Mouse (Mus musculus) megakaryocyte, embryonic 14.5 days (primary cell): Measurements from ENCODE around the gene Tmem234.

ENCODE experiments used
- FLI1 ChIP-seq: IDR thresholded peaks from 2 replicates; pipeline ENCODE4 v1.6.1; 2012; ENCODE audit warnings: low read length, inconsistent platforms, mixed read lengths
- GATA1 ChIP-seq: IDR thresholded peaks from 3 replicates; pipeline ENCODE4 v1.6.1; 2012; ENCODE audit warnings: mixed read lengths, low read length, inconsistent platforms, borderline replicate concordance

DNA sequence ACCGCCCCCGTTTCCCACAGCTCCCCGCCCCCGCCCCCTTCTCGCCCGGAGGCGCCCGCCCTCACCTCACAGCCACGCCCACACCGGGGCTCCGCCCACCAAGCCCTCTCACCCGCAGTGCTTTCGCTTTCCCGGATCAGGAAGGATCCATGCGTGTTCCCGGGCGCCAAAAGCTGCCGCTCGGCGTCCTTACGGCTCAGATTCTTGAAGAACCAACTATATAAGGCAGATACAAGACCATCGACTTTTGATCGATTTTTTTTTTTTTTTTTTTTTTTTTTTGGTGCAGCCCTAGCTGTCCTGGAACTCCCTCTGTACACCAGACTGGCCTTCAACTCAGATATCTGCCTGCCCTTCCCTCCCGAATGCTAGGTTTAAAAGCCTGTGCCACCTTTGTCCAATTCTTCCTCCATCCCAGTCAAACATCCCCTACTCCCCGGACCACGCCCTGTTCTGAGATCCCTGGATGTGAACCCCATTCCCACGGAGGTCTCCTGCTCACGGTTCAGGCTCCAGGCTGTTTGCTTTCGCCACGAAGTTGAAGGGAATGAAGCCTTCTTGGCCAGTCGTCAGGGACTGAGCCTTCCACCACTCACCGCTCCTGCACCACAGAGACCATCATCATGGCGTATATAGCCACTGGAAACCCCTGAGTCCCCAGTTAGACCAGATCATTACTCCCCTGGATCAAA is 43.8 kb upstream of the Tmem234 start:
- TF ChIP-seq GATA1 (no peak), FLI1 (no peak)
